Mouse (Mus musculus) embryo, embryonic 11.5 days (tissue): Measurements from ENCODE around the gene Stk32c.

ENCODE experiments used
- DNase-seq: peaks from one replicate; pipeline ENCODE4 v3.0.0-alpha.2; 2012; ENCODE audit warnings: low read depth, low spot score

The Stk32c gene

GRCm38 (mm10) chr7:139095282-139095681 lies 117.8 kb downstream of the Stk32c start:
- DNase-seq, result no peak

GRCm38 (mm10) chr7:139094761-139095160 lies 118.3 kb downstream of the Stk32c start:
- no peak for DNase-seq

DNA sequence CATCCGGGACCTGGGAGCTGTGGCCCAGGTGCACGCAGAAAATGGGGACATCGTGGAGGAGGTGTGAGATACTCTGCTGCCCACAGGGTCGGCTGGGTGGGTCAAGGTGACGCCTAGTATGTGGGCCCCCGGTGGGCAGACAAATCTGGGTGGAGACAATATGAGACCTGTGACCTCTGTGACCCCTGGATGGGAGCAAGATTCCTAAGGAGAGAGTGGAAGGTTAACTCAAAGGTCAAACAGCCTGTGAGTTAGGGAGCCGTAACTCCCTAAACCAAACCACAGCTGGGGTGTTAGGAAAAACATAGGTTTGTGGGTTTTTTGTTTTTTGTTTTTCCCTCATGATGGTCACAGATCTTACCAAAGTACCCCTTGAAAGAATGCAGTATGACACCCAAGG lies 119.3 kb downstream of the Stk32c start:
- DNase-seq, result no peak

- no peak for DNase-seq
These were observed 120.0 kb downstream of the Stk32c start for GRCm38 (mm10) chr7:139093124-139093523.

DNA sequence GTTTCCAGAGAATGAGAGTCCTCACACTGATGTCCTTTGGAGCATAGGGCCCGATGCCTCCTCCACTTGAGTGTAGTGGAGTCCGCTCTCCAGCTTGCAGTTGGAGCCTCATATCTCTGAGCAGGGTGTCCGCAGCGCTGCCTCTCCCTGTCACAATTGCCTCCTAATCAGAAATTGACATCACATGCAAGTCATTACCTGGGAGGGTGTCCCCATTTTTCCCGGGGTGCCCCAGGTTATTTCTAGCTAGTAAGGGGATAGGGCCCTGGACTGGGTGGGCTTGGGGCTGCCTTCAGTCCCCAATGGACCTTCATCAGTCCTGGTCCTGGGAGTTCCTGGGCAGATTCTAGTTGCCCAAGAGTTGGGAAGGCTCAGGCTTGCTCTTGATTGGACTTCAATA lies 120.4 kb downstream of the Stk32c start:
- no peak for DNase-seq

GRCm38 (mm10) chr7:139091681-139092080 lies 121.4 kb downstream of the Stk32c start:
- DNase-seq, result no peak

DNA sequence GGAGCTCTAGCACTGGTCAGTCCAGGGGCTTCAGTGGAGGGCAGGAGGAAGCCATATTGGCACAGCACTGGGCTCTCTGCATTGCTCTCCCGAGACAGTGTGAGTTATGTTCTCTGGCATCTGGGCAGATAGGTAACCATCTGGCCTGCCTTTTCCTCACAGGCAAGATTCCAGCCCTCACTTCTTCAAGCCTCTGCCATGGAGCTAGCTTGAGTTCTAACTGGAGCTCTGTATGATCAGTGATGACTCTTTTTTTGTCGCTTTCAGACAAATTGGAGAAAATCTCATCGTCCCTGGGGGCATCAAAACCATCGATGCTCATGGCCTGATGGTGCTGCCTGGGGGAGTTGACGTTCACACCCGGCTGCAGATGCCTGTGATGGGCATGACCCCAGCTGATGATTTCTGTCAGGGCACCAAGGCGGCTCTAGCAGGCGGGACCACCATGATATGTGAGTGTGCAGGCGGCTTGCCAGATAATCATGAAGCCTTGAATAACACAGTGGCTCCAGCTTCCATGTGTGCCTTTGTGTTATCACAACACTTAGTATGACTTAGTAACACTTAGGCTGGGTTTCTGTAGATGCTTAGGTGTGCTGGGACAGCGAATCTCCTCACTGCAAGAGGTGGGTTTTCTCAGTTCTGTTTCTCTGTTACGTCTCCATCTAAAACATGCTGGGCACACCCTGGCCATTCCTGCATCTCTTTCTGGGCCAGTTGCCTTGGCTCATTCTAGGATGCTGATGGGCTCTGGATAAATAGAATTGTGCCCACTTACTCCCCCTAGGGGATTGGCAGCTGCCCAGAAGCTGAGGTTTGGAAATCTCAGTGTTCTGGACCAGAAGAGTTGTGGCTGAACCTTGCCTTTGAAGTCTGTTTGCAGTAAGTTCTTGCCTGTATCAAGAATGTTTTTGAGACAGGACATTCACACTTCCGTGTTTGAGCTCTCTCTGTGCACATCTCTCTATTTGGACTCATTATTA lies 122.9 kb downstream of the Stk32c start:
- no peak for DNase-seq

DNA sequence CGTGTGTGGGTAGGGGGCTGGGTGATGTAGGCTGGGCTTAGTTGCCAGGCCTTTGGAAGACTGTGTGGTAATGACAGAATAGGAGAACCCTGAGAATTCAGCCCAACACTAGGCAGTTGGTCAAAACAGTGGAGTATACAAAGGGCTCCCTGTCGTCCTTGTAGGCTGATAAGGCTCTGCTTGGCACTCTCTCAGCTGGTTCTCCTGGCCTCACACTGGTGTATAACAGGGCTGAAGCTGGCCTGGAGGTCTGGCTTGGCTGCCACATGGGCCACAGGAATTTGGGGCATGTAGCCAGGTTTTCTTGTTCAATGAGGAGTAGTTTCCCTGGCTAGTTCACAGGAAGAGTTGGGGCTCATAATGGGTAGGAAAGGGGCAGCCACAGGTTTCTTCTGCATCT lies 125.3 kb downstream of the Stk32c start:
- DNase-seq, result no peak

- DNase-seq, result no peak
These were observed 126.6 kb downstream of the Stk32c start for GRCm38 (mm10) chr7:139086195-139087158.

DNA sequence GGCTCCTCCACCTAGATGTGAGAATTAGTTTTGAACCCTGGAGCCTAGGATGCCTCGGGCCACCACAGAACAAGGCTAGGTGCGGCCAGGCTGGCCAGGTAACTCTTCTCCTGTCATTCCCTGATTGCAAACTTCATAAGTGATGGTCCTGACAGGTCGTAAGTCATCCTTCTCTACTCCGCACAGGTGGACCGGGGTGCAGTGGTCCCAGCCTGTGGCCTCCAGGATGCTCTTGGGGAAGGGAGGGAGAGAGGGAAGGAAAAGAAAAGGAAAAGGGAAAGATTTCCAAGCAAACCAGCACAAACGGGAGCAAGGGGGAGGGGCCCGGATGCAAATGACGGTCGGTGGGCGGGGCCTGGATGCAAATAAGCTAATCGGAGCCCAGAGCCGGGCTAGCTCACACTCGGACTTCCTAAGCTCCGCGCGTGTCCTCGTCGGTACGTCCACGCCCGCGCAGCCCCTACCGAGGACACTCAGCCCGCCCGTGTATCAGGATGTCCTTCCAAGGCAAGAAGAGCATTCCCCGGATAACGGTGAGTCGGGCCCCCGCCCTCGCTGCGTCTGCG lies 127.4 kb downstream of the Stk32c start, which contains the start of gene Dpysl4:
Gene Dpysl4 (plus strand): TSS at position 373 of the 566 bp plus-strand sequence.
- DNase-seq, result no peak

DNA sequence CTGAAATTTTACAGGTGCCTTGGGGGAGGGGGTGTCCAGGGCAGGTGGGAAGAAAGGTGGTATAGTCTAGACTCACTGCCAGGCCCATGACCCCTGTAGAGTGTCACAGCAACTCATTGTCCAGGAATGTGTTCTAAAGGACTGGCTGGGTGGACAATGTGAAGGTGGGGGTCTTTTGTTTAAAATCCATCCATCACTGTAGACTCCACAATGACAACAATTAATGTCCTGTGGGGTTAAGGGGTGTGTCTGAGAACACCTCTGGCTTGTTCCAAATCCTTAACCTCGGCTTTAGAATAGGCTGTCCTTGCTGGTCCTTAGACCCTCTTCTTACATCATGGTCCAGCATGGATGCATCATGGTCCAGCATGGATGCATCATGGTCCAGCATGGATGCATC lies 128.8 kb downstream of the Stk32c start:
- no peak for DNase-seq

GRCm38 (mm10) chr7:139082281-139082680 lies 130.8 kb downstream of the Stk32c start:
- DNase-seq, result no peak

DNA sequence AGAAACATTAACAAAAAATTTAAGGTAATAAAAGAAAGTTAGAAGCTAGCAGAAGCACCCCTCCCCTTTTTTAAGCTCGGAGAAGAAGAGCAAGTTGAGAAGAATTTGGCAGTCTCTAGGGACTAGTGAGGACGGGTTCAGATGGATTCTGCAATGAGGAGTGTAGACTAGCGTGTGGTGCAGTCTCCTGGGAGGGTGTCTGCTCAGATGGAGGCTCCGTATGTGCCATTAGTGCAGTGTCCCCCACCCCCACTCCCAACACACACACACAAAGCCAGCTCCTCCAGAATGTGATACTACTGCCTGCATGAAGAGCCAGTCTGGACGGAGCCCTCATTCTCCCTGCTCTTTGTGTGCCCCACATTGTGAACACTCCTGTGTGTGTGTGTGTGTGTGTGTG lies 131.9 kb downstream of the Stk32c start:
- no peak for DNase-seq

DNA sequence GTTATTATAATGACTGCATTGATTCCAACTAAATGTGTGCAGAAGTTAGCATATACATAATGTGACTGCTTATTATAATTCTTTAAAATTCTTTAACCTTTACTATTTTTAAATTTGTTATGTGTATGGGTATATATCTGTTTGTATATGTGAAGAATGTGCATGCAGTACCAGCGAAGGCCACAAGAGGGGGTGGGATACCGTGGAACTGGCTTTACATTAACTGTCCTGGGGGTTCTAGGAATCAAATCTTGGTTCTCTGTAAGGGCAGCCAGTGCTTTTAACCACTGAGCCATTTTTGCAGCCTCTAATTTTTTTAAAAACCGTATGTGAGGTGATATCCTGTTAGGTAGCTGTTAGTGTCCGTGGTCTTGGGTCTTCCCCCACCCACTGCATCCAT lies 132.4 kb downstream of the Stk32c start:
- DNase-seq, result no peak

DNA sequence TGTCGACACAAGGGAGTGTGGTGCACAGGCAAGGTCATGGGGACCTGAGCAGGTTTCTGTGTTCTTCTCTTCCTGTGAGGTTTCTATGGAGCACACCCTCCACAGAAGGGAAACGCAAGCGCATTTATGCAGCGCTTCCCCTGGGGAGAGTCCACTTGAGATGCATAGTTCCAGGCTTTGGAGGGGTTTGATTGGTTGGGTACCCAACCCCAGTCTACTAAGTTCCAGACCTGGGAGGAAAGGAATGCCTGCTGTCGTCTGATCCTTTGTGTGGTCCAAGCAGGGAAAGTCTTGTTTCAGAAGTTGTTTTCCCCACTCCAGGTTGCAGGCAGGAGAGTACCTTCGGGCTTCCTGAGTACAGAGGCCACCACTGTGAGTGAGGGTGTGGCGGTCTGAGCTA lies 134.0 kb downstream of the Stk32c start:
- no peak for DNase-seq

GRCm38 (mm10) chr7:139078181-139078580 lies 134.9 kb downstream of the Stk32c start:
- no peak for DNase-seq

- DNase-seq, result no peak
These were observed 135.8 kb downstream of the Stk32c start for GRCm38 (mm10) chr7:139077283-139077682.

- no peak for DNase-seq
These were observed 137.9 kb downstream of the Stk32c start for GRCm38 (mm10) chr7:139075054-139075794.

- DNase-seq, result no peak
These were observed 138.9 kb downstream of the Stk32c start for GRCm38 (mm10) chr7:139074189-139074588.

DNA sequence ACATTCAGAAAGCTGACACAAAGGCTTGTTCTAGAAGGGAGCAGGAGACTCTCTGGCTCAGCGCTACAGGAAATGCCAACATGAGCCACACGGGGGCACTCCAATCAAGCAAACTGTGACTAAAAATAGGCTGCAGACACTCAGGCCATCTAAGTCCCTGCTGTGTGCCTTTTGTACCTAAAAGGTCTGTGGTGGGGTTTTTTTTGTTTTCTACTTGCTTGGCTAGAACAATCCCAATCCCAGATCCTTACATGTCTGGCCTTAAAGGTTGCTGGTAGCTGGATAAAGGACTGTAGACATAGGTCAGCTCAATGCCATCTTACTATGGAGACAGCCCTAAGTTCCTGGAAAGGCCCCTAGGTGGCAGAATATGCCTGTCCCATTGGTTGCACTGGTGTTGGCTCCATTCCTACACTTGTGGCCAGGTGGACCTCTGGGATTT lies 144.9 kb downstream of the Stk32c start:
- DNase-seq, result no peak

DNA sequence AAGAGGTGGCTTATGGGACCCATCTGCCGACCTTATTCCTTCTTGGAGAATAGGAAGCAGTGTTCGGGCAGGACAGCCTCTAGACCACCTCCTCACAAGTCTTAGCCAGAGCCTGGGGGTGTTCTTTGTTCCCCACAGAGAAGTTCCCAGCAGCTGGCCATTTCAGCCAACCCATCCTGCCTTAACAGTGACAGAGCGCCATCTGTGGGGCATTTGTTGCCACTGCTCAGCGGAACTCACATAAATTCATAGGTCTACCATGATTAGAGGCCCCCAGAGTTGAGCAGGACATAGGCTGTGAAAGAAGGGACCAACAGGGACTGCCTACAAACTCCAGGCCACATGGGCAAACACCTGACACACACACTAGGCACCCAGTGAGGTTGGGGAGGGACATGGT lies 149.7 kb downstream of the Stk32c start:
- DNase-seq, result no peak
